Mouse (Mus musculus): ENCODE measurements around the gene Dcaf6.

DNA sequence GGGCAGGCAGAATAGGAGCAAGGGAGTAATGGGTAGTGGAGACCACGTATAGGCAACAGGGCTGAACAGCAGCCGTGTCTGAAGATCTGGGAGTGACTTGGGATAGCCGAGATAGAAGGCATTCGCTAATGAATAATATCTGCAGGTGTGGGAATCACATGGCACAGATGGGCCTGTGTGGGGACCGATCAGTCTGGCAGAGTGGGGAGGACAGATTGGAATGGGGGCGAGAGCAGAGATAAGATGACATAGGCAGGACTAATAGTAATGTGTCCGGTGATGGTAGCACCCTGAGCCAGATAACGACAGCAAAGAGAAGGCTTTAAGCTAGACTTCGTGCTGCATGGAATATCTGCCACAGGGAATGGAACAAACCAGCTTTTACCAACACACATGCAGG is 172.1 kb downstream of the Dcaf6 start:
- TF ChIP-seq CTCF (IDR thresholded peaks at IDR 0.05; ENCODE audit: insufficient read depth, low read length) (no peak), POLR2A (IDR thresholded peaks at IDR 0.05; ENCODE audit: borderline replicate concordance, extremely low read depth, low read depth, low read length) (no peak)
